Mouse (Mus musculus): ENCODE results near the gene Mrpl12. TPM values are rescaled to one million over a fixed set of nuclear protein-coding genes. Genes with fewer than 3 reads are reported as not detected.
"Not testable (repeated sequence)": the region's sequence is repeated elsewhere in the genome, so short reads cannot be mapped to it uniquely, and the experiment has no call there.

Mrpl12 gene
- total and polyA plus RNA-seq, 2 experiments, result 46.6 to 232 TPM

GRCm38 (mm10) chr11:120510375-120511030 is 26.1 kb downstream of the Mrpl12 start:
- no peak for DNase-seq (ENCODE audit: extremely low read depth, low read depth, low spot score)
- peak overlapping the region; percentile 70 for H3K9ac ChIP-seq (ENCODE audit: low read depth, low read length)
- H3K27ac ChIP-seq (replicated peaks; ENCODE audit: insufficient read depth, low read depth, low read length), result peak overlapping the region; percentile 75
- H3K79me2 ChIP-seq (ENCODE audit: control insufficient read depth, insufficient read depth, low read length), result no peaks in the 10 kb centered on the region
- peak overlapping the region; percentile 7 for H3K4me3 ChIP-seq (ENCODE audit: insufficient read depth, low read depth, low read length)
- 7% methylated on average over 16 of the region's 16 CpGs for WGBS
- H3K27me3 ChIP-seq (ENCODE audit: control insufficient read depth, insufficient read depth, low read length), result no peaks in the 10 kb centered on the region
- TF ChIP-seq CTCF (IDR thresholded peaks at IDR 0.05; ENCODE audit: low read depth, low read length), result no peak
- TF ChIP-seq POLR2A (IDR thresholded peaks at IDR 0.05; ENCODE audit: extremely low read depth, insufficient read depth, low read length), result no peak
- H3K4me1 ChIP-seq (ENCODE audit: control insufficient read depth, insufficient read depth, low read length), result peaks cover 25% of the 10 kb centered on the region
- H3K36me3 ChIP-seq (ENCODE audit: control insufficient read depth, insufficient read depth, low read length), result no peaks in the 10 kb centered on the region

DNA sequence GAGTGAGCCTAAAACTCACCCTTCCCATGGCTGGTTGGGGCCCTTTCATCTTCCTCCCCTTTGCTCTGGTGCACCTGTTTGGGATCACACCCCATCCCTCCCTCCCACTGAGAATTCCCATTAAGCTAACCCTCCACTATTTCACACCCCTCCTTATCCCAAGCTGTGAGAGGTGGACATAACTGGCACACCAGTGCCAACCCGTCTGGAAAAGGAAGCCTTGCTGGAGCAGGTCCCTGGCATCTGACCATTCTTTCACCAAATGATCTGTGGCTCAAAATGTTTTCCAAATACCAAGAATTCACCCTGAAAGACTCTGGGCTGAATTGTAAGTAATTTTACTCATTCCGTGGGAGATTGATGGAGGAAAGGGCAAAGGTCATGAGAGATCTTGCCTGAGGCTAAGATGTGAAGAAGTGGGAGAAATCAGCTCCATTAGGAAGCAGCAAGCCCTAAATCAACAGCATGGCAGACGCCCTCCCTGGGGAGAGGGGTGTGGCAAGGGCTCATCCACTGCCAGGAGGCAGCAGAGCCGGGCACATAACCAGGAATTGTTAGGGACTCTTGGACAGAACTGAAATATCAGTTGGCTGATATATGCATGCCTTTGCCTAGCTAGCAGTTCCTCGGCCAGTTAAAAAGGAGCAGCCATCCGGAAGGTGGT is 28.5 kb downstream of the Mrpl12 start:
- 26% methylated on average over 6 of the region's 6 CpGs for WGBS
- H3K4me3 ChIP-seq (ENCODE audit: insufficient read depth, low read depth, low read length), result no peak overlapping the region
- no peak overlapping the region for H3K9ac ChIP-seq (ENCODE audit: low read depth, low read length)
- peaks cover 16% of the 10 kb centered on the region for H3K4me1 ChIP-seq (ENCODE audit: control insufficient read depth, insufficient read depth, low read length)
- TF ChIP-seq POLR2A (IDR thresholded peaks at IDR 0.05; ENCODE audit: extremely low read depth, insufficient read depth, low read length) (no peak), CTCF (IDR thresholded peaks at IDR 0.05; ENCODE audit: low read depth, low read length) (no peak)
- H3K36me3 ChIP-seq (ENCODE audit: control insufficient read depth, insufficient read depth, low read length), result no peaks in the 10 kb centered on the region
- no peaks in the 10 kb centered on the region for H3K27me3 ChIP-seq (ENCODE audit: control insufficient read depth, insufficient read depth, low read length)
- no peak overlapping the region for H3K27ac ChIP-seq (replicated peaks; ENCODE audit: insufficient read depth, low read depth, low read length)
- peak; percentile 55 for DNase-seq (ENCODE audit: extremely low read depth, low read depth, low spot score)
- no peaks in the 10 kb centered on the region for H3K79me2 ChIP-seq (ENCODE audit: control insufficient read depth, insufficient read depth, low read length)

GRCm38 (mm10) chr11:120514262-120514661 is 29.8 kb downstream of the Mrpl12 start:
- peaks cover 20% of the 10 kb centered on the region for H3K4me1 ChIP-seq (ENCODE audit: control insufficient read depth, insufficient read depth, low read length)
- 94% methylated on average over 2 of the region's 2 CpGs for WGBS
- H3K27me3 ChIP-seq (ENCODE audit: control insufficient read depth, insufficient read depth, low read length); H3K79me2 ChIP-seq (ENCODE audit: control insufficient read depth, insufficient read depth, low read length); H3K27ac ChIP-seq (replicated peaks; ENCODE audit: insufficient read depth, low read depth, low read length); H3K36me3 ChIP-seq (ENCODE audit: control insufficient read depth, insufficient read depth, low read length); H3K4me3 ChIP-seq (ENCODE audit: insufficient read depth, low read depth, low read length); H3K9ac ChIP-seq (ENCODE audit: low read depth, low read length); DNase-seq (ENCODE audit: extremely low read depth, low read depth, low spot score): not testable (repeated sequence)

GRCm38 (mm10) chr11:120515611-120516010 is 31.2 kb downstream of the Mrpl12 start:
- Histone ChIP-seq H3K9ac (ENCODE audit: low read depth, low read length) (peak overlapping the region; percentile 50), H3K4me3 (ENCODE audit: insufficient read depth, low read depth, low read length) (no peak overlapping the region), H3K27me3 (ENCODE audit: control insufficient read depth, insufficient read depth, low read length) (no peaks in the 10 kb centered on the region), H3K79me2 (ENCODE audit: control insufficient read depth, insufficient read depth, low read length) (no peaks in the 10 kb centered on the region), H3K27ac (replicated peaks; ENCODE audit: insufficient read depth, low read depth, low read length) (peak overlapping the region; percentile 69), H3K36me3 (ENCODE audit: control insufficient read depth, insufficient read depth, low read length) (no peaks in the 10 kb centered on the region), H3K4me1 (ENCODE audit: control insufficient read depth, insufficient read depth, low read length) (peaks cover 10% of the 10 kb centered on the region)
- 10% methylated on average over 17 of the region's 17 CpGs for WGBS
- TF ChIP-seq POLR2A (IDR thresholded peaks at IDR 0.05; ENCODE audit: extremely low read depth, insufficient read depth, low read length) (0 out of 2 replicates have a peak, but pooled peaks have one; percentile 50), CTCF (IDR thresholded peaks at IDR 0.05; ENCODE audit: low read depth, low read length) (peak; percentile 94)
- peak; percentile 82 for DNase-seq (ENCODE audit: extremely low read depth, low read depth, low spot score)

GRCm38 (mm10) chr11:120517147-120517546 is 32.7 kb downstream of the Mrpl12 start:
- Histone ChIP-seq H3K36me3 (ENCODE audit: control insufficient read depth, insufficient read depth, low read length) (no peaks in the 10 kb centered on the region), H3K27me3 (ENCODE audit: control insufficient read depth, insufficient read depth, low read length) (no peaks in the 10 kb centered on the region), H3K4me1 (ENCODE audit: control insufficient read depth, insufficient read depth, low read length) (peaks cover 17% of the 10 kb centered on the region), H3K4me3 (ENCODE audit: insufficient read depth, low read depth, low read length) (no peak overlapping the region), H3K79me2 (ENCODE audit: control insufficient read depth, insufficient read depth, low read length) (no peaks in the 10 kb centered on the region), H3K27ac (replicated peaks; ENCODE audit: insufficient read depth, low read depth, low read length) (no peak overlapping the region), H3K9ac (ENCODE audit: low read depth, low read length) (no peak overlapping the region)
- TF ChIP-seq CTCF (IDR thresholded peaks at IDR 0.05; ENCODE audit: low read depth, low read length) (no peak), POLR2A (IDR thresholded peaks at IDR 0.05; ENCODE audit: extremely low read depth, insufficient read depth, low read length) (no peak)
- no peak for DNase-seq (ENCODE audit: extremely low read depth, low read depth, low spot score)
- WGBS, result 92% methylated on average over 4 of the region's 4 CpGs

DNA sequence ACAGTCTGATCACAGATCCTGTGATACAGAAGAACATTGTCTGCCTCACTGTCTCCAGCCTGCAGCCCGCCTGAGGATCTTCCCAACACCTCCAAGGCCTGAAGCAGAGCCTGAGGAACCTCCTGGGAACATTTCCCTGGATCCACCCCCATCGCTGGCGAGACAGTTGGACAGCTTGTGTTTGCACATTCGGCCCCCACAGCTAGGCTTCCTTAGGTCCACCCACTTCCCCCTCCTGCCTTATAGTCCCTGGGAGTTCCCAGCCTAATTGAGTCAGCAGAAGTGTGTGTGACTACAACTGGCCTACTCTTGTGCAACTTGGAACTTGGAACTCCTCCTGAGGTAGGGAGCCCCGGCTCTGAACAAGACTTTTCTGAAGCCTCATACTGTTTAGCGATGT is 33.6 kb downstream of the Mrpl12 start:
- 25% methylated on average over 6 of the region's 6 CpGs for WGBS
- Histone ChIP-seq H3K36me3 (ENCODE audit: control insufficient read depth, insufficient read depth, low read length) (no peaks in the 10 kb centered on the region), H3K4me3 (ENCODE audit: insufficient read depth, low read depth, low read length) (no peak overlapping the region), H3K4me1 (ENCODE audit: control insufficient read depth, insufficient read depth, low read length) (peaks cover 21% of the 10 kb centered on the region), H3K9ac (ENCODE audit: low read depth, low read length) (peak overlapping the region; percentile 41), H3K27me3 (ENCODE audit: control insufficient read depth, insufficient read depth, low read length) (no peaks in the 10 kb centered on the region), H3K79me2 (ENCODE audit: control insufficient read depth, insufficient read depth, low read length) (no peaks in the 10 kb centered on the region; the same call in 1 of the 2 replicates), H3K27ac (replicated peaks; ENCODE audit: insufficient read depth, low read depth, low read length) (peak overlapping the region; percentile 57)
- DNase-seq (ENCODE audit: extremely low read depth, low read depth, low spot score), result peak; percentile 82
- TF ChIP-seq CTCF (IDR thresholded peaks at IDR 0.05; ENCODE audit: low read depth, low read length), result no peak
- TF ChIP-seq POLR2A (IDR thresholded peaks at IDR 0.05; ENCODE audit: extremely low read depth, insufficient read depth, low read length), result no peak
